Mouse (Mus musculus) activated CD4-positive, CD25-positive, alpha-beta regulatory T cell, adult 4 months (primary cell): ENCODE measurements around the gene Sectm1b. TPM values are rescaled to one million over a fixed set of nuclear protein-coding genes. Genes with fewer than 3 reads are reported as not detected.
"Not testable (repeated sequence)": the region's sequence is repeated elsewhere in the genome, so short reads cannot be mapped to it uniquely, and the experiment has no call there.

Experiments
- ATAC-seq: one replicate; pipeline ENCODE4 v1.8.0; 2017
- polyA plus RNA-seq, 2 experiments: library from polyadenylated mRNA; unstranded; fragments of 100-300 nt; shearing (Covaris generic); gene quantifications; one replicate each; pipeline ENCODE4 v1.2.1; 2017

Gene Sectm1b
- polyA plus RNA-seq, 2 experiments from 2014 or later, result not detected

GRCm38 (mm10) chr11:121067895-121068294 is 4.5 kb upstream of the Sectm1b start:
- ATAC-seq, result no peak

- peak; percentile 49 for ATAC-seq
Measured at GRCm38 (mm10) chr11:121064197-121064596, 828 bp upstream of the Sectm1b start.

GRCm38 (mm10) chr11:121061615-121062014 is 1.8 kb downstream of the Sectm1b start:
- no peak for ATAC-seq

- ATAC-seq, result not testable (repeated sequence)
Measured at GRCm38 (mm10) chr11:121060401-121061067, 2.8 kb downstream of the Sectm1b start.

- ATAC-seq, result no peak
Measured at GRCm38 (mm10) chr11:121059471-121059870, 3.9 kb downstream of the Sectm1b start.

- ATAC-seq, result no peak
Measured at GRCm38 (mm10) chr11:121058956-121059355, 4.4 kb downstream of the Sectm1b start.

- no peak for ATAC-seq
Measured at GRCm38 (mm10) chr11:121058122-121058521, 5.2 kb downstream of the Sectm1b start.

GRCm38 (mm10) chr11:121056536-121057236 is 6.7 kb downstream of the Sectm1b start:
- ATAC-seq, result no peak

GRCm38 (mm10) chr11:121053536-121053935 is 9.8 kb downstream of the Sectm1b start:
- ATAC-seq, result no peak

- no peak for ATAC-seq
Measured at GRCm38 (mm10) chr11:121052387-121052786, 11.0 kb downstream of the Sectm1b start.

GRCm38 (mm10) chr11:121051793-121052192 is 11.6 kb downstream of the Sectm1b start:
- no peak for ATAC-seq

- no peak for ATAC-seq
Measured at GRCm38 (mm10) chr11:121049840-121050239, 13.5 kb downstream of the Sectm1b start.

GRCm38 (mm10) chr11:121047826-121048399 is 15.5 kb downstream of the Sectm1b start:
- ATAC-seq, result no peak

- no peak for ATAC-seq
Measured at GRCm38 (mm10) chr11:121045286-121045685, 18.1 kb downstream of the Sectm1b start.

GRCm38 (mm10) chr11:121043025-121043424 is 20.3 kb downstream of the Sectm1b start:
- not testable (repeated sequence) for ATAC-seq

- no peak for ATAC-seq
Measured at GRCm38 (mm10) chr11:121042480-121042879, 20.9 kb downstream of the Sectm1b start.

- no peak for ATAC-seq
Measured at GRCm38 (mm10) chr11:121041636-121042035, 21.7 kb downstream of the Sectm1b start.

- ATAC-seq, result no peak
Measured at GRCm38 (mm10) chr11:121041212-121041611, 22.2 kb downstream of the Sectm1b start.

GRCm38 (mm10) chr11:121039302-121039701 is 24.1 kb downstream of the Sectm1b start, which contains the start of gene Cd7:
TSS of gene Cd7 (minus strand) at chr11:121039418.
- ATAC-seq, result peak; percentile 82

- ATAC-seq, result peak; percentile 68
Measured at GRCm38 (mm10) chr11:121038366-121039240, 24.8 kb downstream of the Sectm1b start.

GRCm38 (mm10) chr11:121033118-121033517 is 30.3 kb downstream of the Sectm1b start:
- ATAC-seq, result no peak

- no peak for ATAC-seq
Measured at GRCm38 (mm10) chr11:121027259-121027658, 36.1 kb downstream of the Sectm1b start.

GRCm38 (mm10) chr11:121024163-121024562 is 39.2 kb downstream of the Sectm1b start:
- ATAC-seq, result no peak
